Mouse (Mus musculus) heart, postnatal 0 days (tissue): ENCODE results near the gene Trex1. TPM values are rescaled to one million over a fixed set of nuclear protein-coding genes. Genes with fewer than 3 reads are reported as not detected.

Experiments
- ATAC-seq: fragments of 200-750 bp; cut with Nextera tagmentation; 2 replicates; pipeline ENCODE4 v1.8.0; 2017; ENCODE audit warnings: low read depth, moderate number of reproducible peaks, moderate library complexity; ENCODE audit not compliant: insufficient read depth
- DNase-seq: peaks from one replicate; pipeline ENCODE4 v3.0.0-alpha.2; 2016; ENCODE audit warnings: low spot score
- H3K27ac ChIP-seq: fragments of 300-500 bp; sonication (generic); 2 replicates; pipeline ENCODE4 v1.5.1; 2014; ENCODE audit warnings: low read depth, mild to moderate bottlenecking
- H3K27me3 ChIP-seq: fragments of 300-500 bp; sonication (generic); 2 replicates; pipeline ENCODE4 v1.6.1; 2014; ENCODE audit warnings: low read length, mixed read lengths; ENCODE audit not compliant: control insufficient read depth, insufficient read depth
- H3K36me3 ChIP-seq: fragments of 300-500 bp; sonication (generic); replicated peaks from 2 replicates; pipeline ENCODE4 v1.6.1; 2014; ENCODE audit warnings: low read length, mixed read lengths; ENCODE audit not compliant: control insufficient read depth, insufficient read depth
- H3K4me1 ChIP-seq: fragments of 300-500 bp; sonication (generic); 2 replicates; pipeline ENCODE4 v1.6.1; 2014; ENCODE audit warnings: antibody characterized with exemption; ENCODE audit not compliant: control insufficient read depth, insufficient read depth
- H3K4me2 ChIP-seq: fragments of 300-500 bp; sonication (generic); 2 replicates; pipeline ENCODE4 v1.6.1; 2014; ENCODE audit warnings: low read depth, mild to moderate bottlenecking, low read length, moderate library complexity
- H3K4me3 ChIP-seq: fragments of 300-500 bp; sonication (generic); 2 replicates; pipeline ENCODE4 v1.5.1; 2014; ENCODE audit warnings: low read depth, low read length
- H3K9ac ChIP-seq: fragments of 300-500 bp; sonication (generic); replicated peaks from 2 replicates; pipeline ENCODE4 v1.6.1; 2014; ENCODE audit warnings: low read depth, low read length, mixed read lengths
- H3K9me3 ChIP-seq: fragments of 300-500 bp; sonication (generic); replicated peaks from 2 replicates; pipeline ENCODE4 v1.6.1; 2016; ENCODE audit warnings: low read length; ENCODE audit not compliant: control insufficient read depth
- CTCF ChIP-seq: IDR thresholded peaks from 2 replicates; pipeline ENCODE4 v1.5.1; 2016; ENCODE audit warnings: antibody characterized with exemption, control low read depth, low read depth
- EP300 ChIP-seq: IDR thresholded peaks from 2 replicates; pipeline ENCODE4 v1.6.1; 2016; ENCODE audit warnings: antibody characterized with exemption, low read depth
- WGBS: fragments of 180-500 bp; shearing (Covaris S2); extraction: QIAGEN DNeasy Blood & Tissue Kit; methylation state at CpG from one replicate; pipeline ENCODE4 v1.1.7; 2014; 5-methylcytosine and 5-hydroxymethylcytosine counted together
- polyA plus RNA-seq: library from polyadenylated mRNA; unstranded; fragments of >200 nt; fragmentation: Nextera tagmentation; extraction: Ambion mirVana; gene quantifications from 2 replicates; pipeline ENCODE4 v1.2.1, GENCODE M21; 2015
- total RNA-seq: library from RNA; depleted of rRNA; stranded (reverse); fragments of >200 nt; gene quantifications from 2 replicates; pipeline ENCODE4 v1.2.3, GENCODE M21; 2014; ENCODE audit warnings: low replicate concordance

Trex1 gene
- total and polyA plus RNA-seq, 2 experiments from 2014 or later = 14.6 to 44.2 TPM

DNA sequence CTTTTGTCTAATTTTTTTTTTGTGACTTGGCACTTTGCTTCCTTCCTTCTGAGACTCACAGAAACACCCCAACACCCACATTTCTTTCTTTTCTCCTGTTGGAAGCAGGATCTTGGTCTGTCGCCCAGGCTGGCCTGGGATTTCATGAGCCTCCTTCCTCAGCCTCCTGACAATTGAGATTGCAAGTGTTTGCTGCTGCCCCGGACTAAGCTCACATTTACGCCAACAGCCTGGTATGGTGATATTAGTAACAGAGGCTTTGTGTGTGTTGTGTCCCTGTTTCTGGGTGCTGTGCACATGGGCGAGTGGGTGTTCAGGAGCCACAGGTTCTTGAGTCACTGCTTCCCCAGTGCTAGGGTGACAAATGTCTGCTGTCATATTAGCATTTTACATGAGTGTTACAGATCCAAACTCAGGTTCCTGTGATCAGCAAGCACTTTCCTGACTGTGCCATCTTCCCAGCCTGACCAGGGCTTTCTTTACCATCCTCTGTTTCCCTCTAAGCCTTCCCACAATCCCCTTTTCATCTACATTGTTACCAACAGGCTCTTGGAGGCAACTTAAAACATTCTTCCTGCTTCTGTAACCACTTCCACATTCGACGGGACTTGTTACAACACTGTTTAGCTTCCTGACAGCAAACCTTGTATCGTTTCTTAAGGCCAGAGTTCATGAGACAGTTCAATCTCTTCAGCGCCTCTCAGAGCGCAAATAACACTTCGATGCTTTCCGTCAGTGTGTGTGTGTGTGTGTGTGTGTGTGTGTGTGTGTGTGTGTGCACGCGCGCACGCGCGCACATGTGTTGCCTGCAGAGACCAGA, 36.5 kb downstream of the Trex1 start:
- H3K36me3 ChIP-seq = no peaks in the 10 kb centered on the region
- H3K9ac ChIP-seq = no peak overlapping the region
- 75% methylated on average over 17 of the region's 17 CpGs for WGBS
- no peak overlapping the region for H3K4me2 ChIP-seq
- no peaks in the 10 kb centered on the region for H3K27me3 ChIP-seq
- H3K4me1 ChIP-seq = no peaks in the 10 kb centered on the region
- ATAC-seq (no peak), DNase-seq (no peak)
- H3K9me3 ChIP-seq = no peaks in the 10 kb centered on the region
- TF ChIP-seq EP300 (no peak), CTCF (no peak)
- H3K27ac ChIP-seq = no peak overlapping the region
- no peak overlapping the region for H3K4me3 ChIP-seq

- Histone ChIP-seq H3K4me2 (no peak overlapping the region), H3K27ac (no peak overlapping the region), H3K9me3 (no peaks in the 10 kb centered on the region), H3K4me3 (no peak overlapping the region), H3K4me1 (no peaks in the 10 kb centered on the region), H3K36me3 (no peaks in the 10 kb centered on the region), H3K27me3 (no peaks in the 10 kb centered on the region), H3K9ac (no peak overlapping the region)
- ATAC-seq (no peak), DNase-seq (no peak)
- WGBS = 78% methylated on average over 4 of the region's 4 CpGs
- TF ChIP-seq CTCF = no peak
- TF ChIP-seq EP300 = no peak
Observed at GRCm38 (mm10) chr9:109021428-109021827, 38.1 kb downstream of the Trex1 start.

DNA sequence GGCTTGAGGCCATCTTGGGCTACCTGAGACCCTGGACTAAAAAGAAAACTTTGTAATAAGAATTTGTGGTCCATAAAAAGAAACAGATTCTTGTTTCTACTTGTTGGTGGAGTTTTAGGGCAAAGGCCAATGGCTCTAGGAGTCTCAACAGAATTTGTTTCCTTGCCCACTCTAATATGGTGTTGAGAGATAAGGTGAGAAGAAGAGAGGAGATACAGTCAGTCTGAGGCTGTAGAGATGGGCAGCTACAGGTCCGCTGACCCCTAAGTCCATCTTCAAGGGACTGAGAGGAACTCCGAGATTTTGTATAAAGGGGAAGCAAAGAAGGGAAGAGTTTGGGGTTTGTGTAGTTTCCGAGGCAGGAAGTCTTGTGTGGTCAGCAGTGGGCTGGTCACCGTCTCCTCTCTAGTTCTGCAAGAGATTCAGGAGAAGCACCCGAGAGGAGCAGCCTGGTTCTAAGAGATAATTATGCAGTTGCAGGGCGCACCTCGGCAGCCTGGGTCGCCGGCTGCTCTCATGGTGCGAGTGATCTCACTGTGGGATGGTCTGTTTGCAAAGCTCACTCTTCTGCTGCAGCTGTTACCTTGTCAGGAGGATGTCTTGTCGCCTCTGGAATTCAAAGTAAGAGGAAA, 42.4 kb downstream of the Trex1 start:
- H3K27me3 ChIP-seq = no peaks in the 10 kb centered on the region
- H3K9me3 ChIP-seq = no peaks in the 10 kb centered on the region
- no peaks in the 10 kb centered on the region for H3K36me3 ChIP-seq
- H3K9ac ChIP-seq = no peak overlapping the region
- no peak overlapping the region for H3K4me2 ChIP-seq
- 42% methylated on average over 11 of the region's 11 CpGs for WGBS
- DNase-seq (no peak), ATAC-seq (no peak)
- TF ChIP-seq EP300 = no peak
- no peak for TF ChIP-seq CTCF
- no peak overlapping the region for H3K4me3 ChIP-seq
- H3K4me1 ChIP-seq = no peaks in the 10 kb centered on the region
- no peak overlapping the region for H3K27ac ChIP-seq

DNA sequence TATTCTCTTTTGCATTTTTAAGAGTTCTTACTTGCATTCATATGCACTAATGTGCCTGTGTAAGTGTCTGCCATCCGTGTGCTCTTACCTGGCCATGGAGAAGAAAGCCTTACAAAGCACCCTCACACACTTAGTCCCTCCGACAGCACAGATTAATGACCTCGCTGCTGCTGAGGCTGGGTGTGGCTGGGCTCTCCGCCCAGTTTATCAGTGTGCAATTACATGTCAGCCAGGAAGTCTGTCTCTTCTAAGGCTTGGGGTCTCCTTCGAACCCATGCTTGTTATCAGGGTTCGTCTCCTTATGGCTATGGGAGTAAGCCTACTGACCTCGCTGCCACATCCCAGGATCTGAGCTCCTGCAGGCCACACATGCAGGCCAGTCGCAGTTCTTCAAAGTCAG, 44.1 kb downstream of the Trex1 start:
- Histone ChIP-seq H3K4me3 (no peak overlapping the region), H3K9me3 (no peaks in the 10 kb centered on the region), H3K4me1 (no peaks in the 10 kb centered on the region), H3K4me2 (no peak overlapping the region), H3K27ac (no peak overlapping the region), H3K27me3 (no peaks in the 10 kb centered on the region), H3K36me3 (no peaks in the 10 kb centered on the region), H3K9ac (no peak overlapping the region)
- TF ChIP-seq EP300 = no peak
- TF ChIP-seq CTCF = no peak
- DNase-seq (no peak), ATAC-seq (no peak)
- WGBS = 46% methylated on average over 8 of the region's 8 CpGs

GRCm38 (mm10) chr9:109010316-109010690, 49.2 kb downstream of the Trex1 start:
- WGBS = 65% methylated on average over 14 of the region's 14 CpGs

More at GRCm38 (mm10) chr9:109010316-109010690, 49.2 kb downstream of the Trex1 start:
- no peak overlapping the region for H3K4me2 ChIP-seq
- no peak overlapping the region for H3K9ac ChIP-seq
- no peak overlapping the region for H3K4me3 ChIP-seq
- ATAC-seq (no peak), DNase-seq (no peak)
- H3K36me3 ChIP-seq = no peaks in the 10 kb centered on the region
- TF ChIP-seq CTCF (no peak), EP300 (no peak)
- H3K4me1 ChIP-seq = no peaks in the 10 kb centered on the region
- no peaks in the 10 kb centered on the region for H3K27me3 ChIP-seq
- H3K9me3 ChIP-seq = no peaks in the 10 kb centered on the region
- no peak overlapping the region for H3K27ac ChIP-seq
